Mouse (Mus musculus): ENCODE data around the gene Map2k4. TPM values are rescaled to one million over a fixed set of nuclear protein-coding genes. Genes with fewer than 3 reads are reported as not detected.
A peak's percentile ranks its signal among the peaks of the same experiment; 100 is the strongest.

Map2k4 gene
- polyA plus RNA-seq, 1 experiment from 2014 or later = 56.4 TPM

GRCm38 (mm10) chr11:65806909-65807504 lies 18.9 kb upstream of the Map2k4 start, which contains the start of gene Zkscan6:
Gene Zkscan6 (plus strand): TSS chr11:65807175.
- ATAC-seq (ENCODE audit: insufficient read depth, low FRiP score) = peak; percentile 98
- Histone ChIP-seq H3K27me3 (ENCODE audit: control insufficient read depth, insufficient read depth, low read length) (no peaks in the 10 kb centered on the region), H3K9me3 (replicated peaks; ENCODE audit: control insufficient read depth, low read length) (no peaks in the 10 kb centered on the region), H3K36me3 (ENCODE audit: control insufficient read depth, insufficient read depth, low read length) (no peaks in the 10 kb centered on the region), H3K27ac (ENCODE audit: low read length) (peak within 1 kb of the TSS; percentile 93), H3K9ac (ENCODE audit: low read length) (peak within 1 kb of the TSS; percentile 88), H3K4me2 (ENCODE audit: low read depth, low read length) (peak within 1 kb of the TSS; percentile 97), H3K4me3 (replicated peaks; ENCODE audit: low read length) (peak within 1 kb of the TSS; percentile 92), H3K4me1 (ENCODE audit: control insufficient read depth, insufficient read depth, low read length) (peaks cover 10% of the 10 kb centered on the region)
- under 1% methylated on average over 57 of the region's 58 CpGs for WGBS

- peak overlapping the region; percentile 92 for H3K4me3 ChIP-seq (replicated peaks; ENCODE audit: low read length)
- ATAC-seq (ENCODE audit: insufficient read depth, low FRiP score) = peak; percentile 49
- H3K27ac ChIP-seq (ENCODE audit: low read length) = peak overlapping the region; percentile 89
- H3K9me3 ChIP-seq (replicated peaks; ENCODE audit: control insufficient read depth, low read length) = no peaks in the 10 kb centered on the region
- WGBS = 1% methylated on average over 20 of the region's 20 CpGs
- H3K4me2 ChIP-seq (ENCODE audit: low read depth, low read length) = peak overlapping the region; percentile 97
- H3K36me3 ChIP-seq (ENCODE audit: control insufficient read depth, insufficient read depth, low read length) = no peaks in the 10 kb centered on the region
- H3K27me3 ChIP-seq (ENCODE audit: control insufficient read depth, insufficient read depth, low read length) = no peaks in the 10 kb centered on the region
- H3K4me1 ChIP-seq (ENCODE audit: control insufficient read depth, insufficient read depth, low read length) = peaks cover 10% of the 10 kb centered on the region
- H3K9ac ChIP-seq (ENCODE audit: low read length) = peak overlapping the region; percentile 75
Measured at GRCm38 (mm10) chr11:65806321-65806904, 18.3 kb upstream of the Map2k4 start.

- no peak overlapping the region for H3K4me2 ChIP-seq (ENCODE audit: low read depth, low read length)
- H3K27ac ChIP-seq (ENCODE audit: low read length) = no peak overlapping the region
- H3K4me3 ChIP-seq (replicated peaks; ENCODE audit: low read length) = no peak overlapping the region
- H3K27me3 ChIP-seq (ENCODE audit: control insufficient read depth, insufficient read depth, low read length) = no peaks in the 10 kb centered on the region
- no peaks in the 10 kb centered on the region for H3K36me3 ChIP-seq (ENCODE audit: control insufficient read depth, insufficient read depth, low read length)
- no peak overlapping the region for H3K9ac ChIP-seq (ENCODE audit: low read length)
- ATAC-seq (ENCODE audit: insufficient read depth, low FRiP score) = no peak
- peaks cover 6% of the 10 kb centered on the region for H3K4me1 ChIP-seq (ENCODE audit: control insufficient read depth, insufficient read depth, low read length)
- 41% methylated on average over 3 of the region's 3 CpGs for WGBS
- H3K9me3 ChIP-seq (replicated peaks; ENCODE audit: control insufficient read depth, low read length) = no peaks in the 10 kb centered on the region
Measured at GRCm38 (mm10) chr11:65801899-65802298, 13.8 kb upstream of the Map2k4 start.

- Histone ChIP-seq H3K9me3 (replicated peaks; ENCODE audit: control insufficient read depth, low read length) (no peaks in the 10 kb centered on the region), H3K36me3 (ENCODE audit: control insufficient read depth, insufficient read depth, low read length) (no peaks in the 10 kb centered on the region), H3K4me2 (ENCODE audit: low read depth, low read length) (no peak overlapping the region), H3K4me3 (replicated peaks; ENCODE audit: low read length) (no peak overlapping the region), H3K27ac (ENCODE audit: low read length) (no peak overlapping the region), H3K4me1 (ENCODE audit: control insufficient read depth, insufficient read depth, low read length) (no peaks in the 10 kb centered on the region), H3K27me3 (ENCODE audit: control insufficient read depth, insufficient read depth, low read length) (no peaks in the 10 kb centered on the region), H3K9ac (ENCODE audit: low read length) (no peak overlapping the region)
- 73% methylated on average over 1 of the region's 1 CpGs for WGBS
- no peak for ATAC-seq (ENCODE audit: insufficient read depth, low FRiP score)
Measured at GRCm38 (mm10) chr11:65795896-65796295, 7.8 kb upstream of the Map2k4 start.

- Histone ChIP-seq H3K4me1 (ENCODE audit: control insufficient read depth, insufficient read depth, low read length) (no peaks in the 10 kb centered on the region), H3K27ac (ENCODE audit: low read length) (no peak overlapping the region), H3K27me3 (ENCODE audit: control insufficient read depth, insufficient read depth, low read length) (no peaks in the 10 kb centered on the region), H3K4me2 (ENCODE audit: low read depth, low read length) (no peak overlapping the region), H3K9me3 (replicated peaks; ENCODE audit: control insufficient read depth, low read length) (no peaks in the 10 kb centered on the region), H3K36me3 (ENCODE audit: control insufficient read depth, insufficient read depth, low read length) (no peaks in the 10 kb centered on the region), H3K4me3 (replicated peaks; ENCODE audit: low read length) (no peak overlapping the region), H3K9ac (ENCODE audit: low read length) (no peak overlapping the region)
- 49% methylated on average over 10 of the region's 10 CpGs for WGBS
- ATAC-seq (ENCODE audit: insufficient read depth, low FRiP score) = no peak
Measured at GRCm38 (mm10) chr11:65794428-65795219, 6.5 kb upstream of the Map2k4 start.

- Histone ChIP-seq H3K9me3 (replicated peaks; ENCODE audit: control insufficient read depth, low read length) (no peaks in the 10 kb centered on the region), H3K27me3 (ENCODE audit: control insufficient read depth, insufficient read depth, low read length) (no peaks in the 10 kb centered on the region), H3K4me3 (replicated peaks; ENCODE audit: low read length) (peak overlapping the region; percentile 98), H3K4me1 (ENCODE audit: control insufficient read depth, insufficient read depth, low read length) (peaks cover 11% of the 10 kb centered on the region), H3K4me2 (ENCODE audit: low read depth, low read length) (peak overlapping the region; percentile 86), H3K27ac (ENCODE audit: low read length) (peak overlapping the region; percentile 74), H3K9ac (ENCODE audit: low read length) (peak overlapping the region; percentile 99), H3K36me3 (ENCODE audit: control insufficient read depth, insufficient read depth, low read length) (no peaks in the 10 kb centered on the region)
- under 1% methylated on average over 67 of the region's 71 CpGs for WGBS
- peak; percentile 81 for ATAC-seq (ENCODE audit: insufficient read depth, low FRiP score)
Measured at GRCm38 (mm10) chr11:65787421-65788151, 511 bp downstream of the Map2k4 start.

GRCm38 (mm10) chr11:65786160-65786559 lies 1.9 kb downstream of the Map2k4 start:
- H3K4me1 ChIP-seq (ENCODE audit: control insufficient read depth, insufficient read depth, low read length) = peaks cover 11% of the 10 kb centered on the region
- H3K36me3 ChIP-seq (ENCODE audit: control insufficient read depth, insufficient read depth, low read length) = no peaks in the 10 kb centered on the region
- H3K4me3 ChIP-seq (replicated peaks; ENCODE audit: low read length) = peak overlapping the region; percentile 13; the same call in 1 of the 2 replicates
- no peak overlapping the region for H3K9ac ChIP-seq (ENCODE audit: low read length)
- peak overlapping the region; percentile 86 for H3K4me2 ChIP-seq (ENCODE audit: low read depth, low read length)
- H3K9me3 ChIP-seq (replicated peaks; ENCODE audit: control insufficient read depth, low read length) = no peaks in the 10 kb centered on the region
- no peak for ATAC-seq (ENCODE audit: insufficient read depth, low FRiP score)
- H3K27ac ChIP-seq (ENCODE audit: low read length) = no peak overlapping the region
- 84% methylated on average over 2 of the region's 2 CpGs for WGBS
- H3K27me3 ChIP-seq (ENCODE audit: control insufficient read depth, insufficient read depth, low read length) = no peaks in the 10 kb centered on the region

GRCm38 (mm10) chr11:65781596-65781995 lies 6.5 kb downstream of the Map2k4 start:
- Histone ChIP-seq H3K4me2 (ENCODE audit: low read depth, low read length) (no peak overlapping the region), H3K4me1 (ENCODE audit: control insufficient read depth, insufficient read depth, low read length) (peaks cover 22% of the 10 kb centered on the region), H3K36me3 (ENCODE audit: control insufficient read depth, insufficient read depth, low read length) (no peaks in the 10 kb centered on the region; the same call in 1 of the 2 replicates), H3K9me3 (replicated peaks; ENCODE audit: control insufficient read depth, low read length) (no peaks in the 10 kb centered on the region), H3K27me3 (ENCODE audit: control insufficient read depth, insufficient read depth, low read length) (no peaks in the 10 kb centered on the region), H3K27ac (ENCODE audit: low read length) (no peak overlapping the region), H3K9ac (ENCODE audit: low read length) (no peak overlapping the region), H3K4me3 (replicated peaks; ENCODE audit: low read length) (no peak overlapping the region)
- no peak for ATAC-seq (ENCODE audit: insufficient read depth, low FRiP score)
- WGBS = 70% methylated on average over 3 of the region's 3 CpGs
